Mouse (Mus musculus) G1E (cell line): ENCODE results near the gene Lrrc8d.

Source experiments
- CTCF ChIP-seq: IDR thresholded peaks from 2 replicates; pipeline ENCODE4 v1.5.1; 2012; ENCODE audit warnings: low read depth, low read length, inconsistent platforms, mixed read lengths
- GATA1 ChIP-seq: IDR thresholded peaks from 2 replicates; pipeline ENCODE4 v1.6.1; 2012; ENCODE audit warnings: borderline replicate concordance, low read length, inconsistent platforms, mixed read lengths
- GATA2 ChIP-seq: IDR thresholded peaks from 2 replicates; pipeline ENCODE4 v1.6.1; 2012; ENCODE audit warnings: low read depth, low read length, inconsistent platforms, borderline replicate concordance
- POLR2AphosphoS5 ChIP-seq: IDR thresholded peaks from 2 replicates; pipeline ENCODE4 v1.6.1; 2012; ENCODE audit warnings: low read depth, low read length, inconsistent platforms; ENCODE audit not compliant: insufficient replicate concordance
- TAL1 ChIP-seq: conservative IDR thresholded peaks from 2 replicates; pipeline ENCODE4 v1.6.1; 2012; ENCODE audit warnings: low read depth, low read length, inconsistent platforms, mixed read lengths

- TF ChIP-seq POLR2AphosphoS5: no peak
- TF ChIP-seq CTCF: no peak
- TF ChIP-seq TAL1: no peak
- no peak for TF ChIP-seq GATA1
- TF ChIP-seq GATA2: no peak
Observed at GRCm38 (mm10) chr5:105787577-105787976, 87.8 kb downstream of the Lrrc8d start.
